Mouse (Mus musculus): ENCODE data around the gene Folr1. TPM values are rescaled to one million over a fixed set of nuclear protein-coding genes. Genes with fewer than 3 reads are reported as not detected.

Gene Folr1
- polyA plus RNA-seq, 1 experiment: 0.86 TPM

GRCm38 (mm10) chr7:101835457-101836109 is 35.0 kb downstream of the Folr1 start:
- H3K36me3 ChIP-seq (ENCODE audit: control insufficient read depth, insufficient read depth, low read length): no peaks in the 10 kb centered on the region
- TF ChIP-seq POLR2A (IDR thresholded peaks at IDR 0.05; ENCODE audit: control insufficient read depth, extremely low read depth, insufficient read depth, low read length, poor library complexity) (no peak), CTCF (IDR thresholded peaks at IDR 0.05; ENCODE audit: borderline replicate concordance, control insufficient read depth, extremely low read depth, insufficient read depth, low read length, poor library complexity) (no peak)
- no peak for DNase-seq
- peaks cover 15% of the 10 kb centered on the region for H3K27me3 ChIP-seq (ENCODE audit: control insufficient read depth, insufficient read depth, low read length)
- H3K27ac ChIP-seq (ENCODE audit: control insufficient read depth, insufficient read depth, low read length): no peak overlapping the region
- 68% methylated on average over 5 of the region's 5 CpGs for WGBS
- H3K4me3 ChIP-seq (ENCODE audit: control insufficient read depth, insufficient read depth, low read length): no peak overlapping the region
- peaks cover 12% of the 10 kb centered on the region for H3K4me1 ChIP-seq (replicated peaks; ENCODE audit: control insufficient read depth, insufficient read depth, low read length)

- H3K36me3 ChIP-seq (ENCODE audit: control insufficient read depth, insufficient read depth, low read length): no peaks in the 10 kb centered on the region
- no peak for DNase-seq
- peaks cover 15% of the 10 kb centered on the region for H3K27me3 ChIP-seq (ENCODE audit: control insufficient read depth, insufficient read depth, low read length)
- 92% methylated on average over 3 of the region's 3 CpGs for WGBS
- H3K4me1 ChIP-seq (replicated peaks; ENCODE audit: control insufficient read depth, insufficient read depth, low read length): peaks cover 12% of the 10 kb centered on the region
- H3K27ac ChIP-seq (ENCODE audit: control insufficient read depth, insufficient read depth, low read length): no peak overlapping the region
- TF ChIP-seq CTCF (IDR thresholded peaks at IDR 0.05; ENCODE audit: borderline replicate concordance, control insufficient read depth, extremely low read depth, insufficient read depth, low read length, poor library complexity) (no peak), POLR2A (IDR thresholded peaks at IDR 0.05; ENCODE audit: control insufficient read depth, extremely low read depth, insufficient read depth, low read length, poor library complexity) (no peak)
- no peak overlapping the region for H3K4me3 ChIP-seq (ENCODE audit: control insufficient read depth, insufficient read depth, low read length)
These were observed 35.7 kb downstream of the Folr1 start for GRCm38 (mm10) chr7:101834903-101835302.

GRCm38 (mm10) chr7:101833916-101834584 is 36.5 kb downstream of the Folr1 start:
- no peak for DNase-seq
- H3K36me3 ChIP-seq (ENCODE audit: control insufficient read depth, insufficient read depth, low read length): no peaks in the 10 kb centered on the region
- 91% methylated on average over 3 of the region's 3 CpGs for WGBS
- H3K27ac ChIP-seq (ENCODE audit: control insufficient read depth, insufficient read depth, low read length): no peak overlapping the region
- H3K4me1 ChIP-seq (replicated peaks; ENCODE audit: control insufficient read depth, insufficient read depth, low read length): peaks cover 12% of the 10 kb centered on the region
- peaks cover 15% of the 10 kb centered on the region for H3K27me3 ChIP-seq (ENCODE audit: control insufficient read depth, insufficient read depth, low read length)
- TF ChIP-seq CTCF (IDR thresholded peaks at IDR 0.05; ENCODE audit: borderline replicate concordance, control insufficient read depth, extremely low read depth, insufficient read depth, low read length, poor library complexity) (no peak), POLR2A (IDR thresholded peaks at IDR 0.05; ENCODE audit: control insufficient read depth, extremely low read depth, insufficient read depth, low read length, poor library complexity) (no peak)
- no peak overlapping the region for H3K4me3 ChIP-seq (ENCODE audit: control insufficient read depth, insufficient read depth, low read length)

- no peaks in the 10 kb centered on the region for H3K36me3 ChIP-seq (ENCODE audit: control insufficient read depth, insufficient read depth, low read length)
- peaks cover 12% of the 10 kb centered on the region for H3K4me1 ChIP-seq (replicated peaks; ENCODE audit: control insufficient read depth, insufficient read depth, low read length)
- H3K27me3 ChIP-seq (ENCODE audit: control insufficient read depth, insufficient read depth, low read length): peaks cover 15% of the 10 kb centered on the region
- no peak for DNase-seq
- H3K4me3 ChIP-seq (ENCODE audit: control insufficient read depth, insufficient read depth, low read length): no peak overlapping the region
- TF ChIP-seq POLR2A (IDR thresholded peaks at IDR 0.05; ENCODE audit: control insufficient read depth, extremely low read depth, insufficient read depth, low read length, poor library complexity) (no peak), CTCF (IDR thresholded peaks at IDR 0.05; ENCODE audit: borderline replicate concordance, control insufficient read depth, extremely low read depth, insufficient read depth, low read length, poor library complexity) (no peak)
- no peak overlapping the region for H3K27ac ChIP-seq (ENCODE audit: control insufficient read depth, insufficient read depth, low read length)
- WGBS: 93% methylated on average over 5 of the region's 5 CpGs
These were observed 37.2 kb downstream of the Folr1 start for GRCm38 (mm10) chr7:101833352-101833751.

GRCm38 (mm10) chr7:101832372-101832771 is 38.2 kb downstream of the Folr1 start:
- no peak overlapping the region for H3K4me3 ChIP-seq (ENCODE audit: control insufficient read depth, insufficient read depth, low read length)
- H3K36me3 ChIP-seq (ENCODE audit: control insufficient read depth, insufficient read depth, low read length): no peaks in the 10 kb centered on the region
- 91% methylated on average over 4 of the region's 4 CpGs for WGBS
- no peak for TF ChIP-seq POLR2A (IDR thresholded peaks at IDR 0.05; ENCODE audit: control insufficient read depth, extremely low read depth, insufficient read depth, low read length, poor library complexity)
- no peak for TF ChIP-seq CTCF (IDR thresholded peaks at IDR 0.05; ENCODE audit: borderline replicate concordance, control insufficient read depth, extremely low read depth, insufficient read depth, low read length, poor library complexity)
- H3K4me1 ChIP-seq (replicated peaks; ENCODE audit: control insufficient read depth, insufficient read depth, low read length): peaks cover 10% of the 10 kb centered on the region
- DNase-seq: no peak
- no peak overlapping the region for H3K27ac ChIP-seq (ENCODE audit: control insufficient read depth, insufficient read depth, low read length)
- peaks cover 8% of the 10 kb centered on the region for H3K27me3 ChIP-seq (ENCODE audit: control insufficient read depth, insufficient read depth, low read length)

GRCm38 (mm10) chr7:101831437-101831836 is 39.2 kb downstream of the Folr1 start:
- no peak for TF ChIP-seq CTCF (IDR thresholded peaks at IDR 0.05; ENCODE audit: borderline replicate concordance, control insufficient read depth, extremely low read depth, insufficient read depth, low read length, poor library complexity)
- no peak for TF ChIP-seq POLR2A (IDR thresholded peaks at IDR 0.05; ENCODE audit: control insufficient read depth, extremely low read depth, insufficient read depth, low read length, poor library complexity)
- H3K36me3 ChIP-seq (ENCODE audit: control insufficient read depth, insufficient read depth, low read length): no peaks in the 10 kb centered on the region
- H3K4me1 ChIP-seq (replicated peaks; ENCODE audit: control insufficient read depth, insufficient read depth, low read length): peaks cover 5% of the 10 kb centered on the region
- H3K27ac ChIP-seq (ENCODE audit: control insufficient read depth, insufficient read depth, low read length): no peak overlapping the region
- 95% methylated on average over 8 of the region's 8 CpGs for WGBS
- H3K27me3 ChIP-seq (ENCODE audit: control insufficient read depth, insufficient read depth, low read length): peaks cover under 1% of the 10 kb centered on the region; the same call in 1 of the 2 replicates
- no peak for DNase-seq
- H3K4me3 ChIP-seq (ENCODE audit: control insufficient read depth, insufficient read depth, low read length): no peak overlapping the region
